Mouse (Mus musculus) hindbrain, embryonic 11.5 days (tissue): ENCODE data around the gene Ins2. TPM values are rescaled to one million over a fixed set of nuclear protein-coding genes. Genes with fewer than 3 reads are reported as not detected.

Experiments
- ATAC-seq: fragments of 200-750 bp; cut with Nextera tagmentation; 2 replicates; pipeline ENCODE4 v1.8.0; 2017; ENCODE audit warnings: mild to moderate bottlenecking, moderate TSS enrichment, moderate library complexity; ENCODE audit not compliant: low FRiP score
- DNase-seq: peaks from one replicate; pipeline ENCODE4 v3.0.0-alpha.2; 2015; ENCODE audit warnings: low spot score
- H3K27ac ChIP-seq: fragments of 300-500 bp; sonication (generic); 2 replicates; pipeline ENCODE4 v1.5.1; 2014; ENCODE audit warnings: mild to moderate bottlenecking, low read depth, low read length
- H3K27me3 ChIP-seq: fragments of 300-500 bp; sonication (generic); 2 replicates; pipeline ENCODE4 v1.6.1; 2014; ENCODE audit warnings: mild to moderate bottlenecking, low read length, moderate library complexity, mixed read lengths; ENCODE audit not compliant: control insufficient read depth, insufficient read depth
- H3K36me3 ChIP-seq: fragments of 300-500 bp; sonication (generic); 2 replicates; pipeline ENCODE4 v1.6.1; 2014; ENCODE audit warnings: mild to moderate bottlenecking, low read length, moderate library complexity, mixed read lengths; ENCODE audit not compliant: control insufficient read depth, insufficient read depth
- H3K4me1 ChIP-seq: fragments of 300-500 bp; sonication (generic); replicated peaks from 2 replicates; pipeline ENCODE4 v1.6.1; 2014; ENCODE audit warnings: low read length, mixed read lengths; ENCODE audit not compliant: control insufficient read depth, insufficient read depth
- H3K4me2 ChIP-seq: fragments of 300-500 bp; sonication (generic); replicated peaks from 2 replicates; pipeline ENCODE4 v1.6.1; 2014; ENCODE audit warnings: mild to moderate bottlenecking, low read depth, low read length
- H3K4me3 ChIP-seq: fragments of 300-500 bp; sonication (generic); 2 replicates; pipeline ENCODE4 v1.5.1; 2014; ENCODE audit warnings: low read depth, low read length
- H3K9ac ChIP-seq: fragments of 300-500 bp; sonication (generic); 2 replicates; pipeline ENCODE4 v1.6.1; 2014; ENCODE audit warnings: low read depth, low read length
- H3K9me3 ChIP-seq: fragments of 300-500 bp; sonication (generic); 2 replicates; pipeline ENCODE4 v1.6.1; 2016; ENCODE audit warnings: low read length; ENCODE audit not compliant: control insufficient read depth
- WGBS: fragments of 180-500 bp; shearing (Covaris S2); extraction: QIAGEN DNeasy Blood & Tissue Kit; methylation state at CpG from one replicate; pipeline ENCODE4 v1.1.7; 2014; 5-methylcytosine and 5-hydroxymethylcytosine counted together
- polyA plus RNA-seq: library from polyadenylated mRNA; unstranded; fragments of >200 nt; fragmentation: Nextera tagmentation; extraction: Ambion mirVana; gene quantifications from 2 replicates; pipeline ENCODE4 v1.2.1, GENCODE M21; 2014

Gene Ins2
- polyA plus RNA-seq, 1 experiment from 2014 or later, result not detected

- H3K27me3 ChIP-seq, result peaks cover 46% of the 10 kb centered on the region
- DNase-seq (no peak), ATAC-seq (no peak)
- no peak overlapping the region for H3K9ac ChIP-seq
- no peak overlapping the region for H3K27ac ChIP-seq
- no peaks in the 10 kb centered on the region for H3K4me1 ChIP-seq
- 90% methylated on average over 18 of the region's 18 CpGs for WGBS
- peaks cover 14% of the 10 kb centered on the region for H3K9me3 ChIP-seq
- H3K36me3 ChIP-seq, result no peaks in the 10 kb centered on the region
- no peak overlapping the region for H3K4me2 ChIP-seq
- no peak overlapping the region for H3K4me3 ChIP-seq
Measured at GRCm38 (mm10) chr7:142667521-142667920, 75.7 kb downstream of the Ins2 start.

- Histone ChIP-seq H3K36me3 (no peaks in the 10 kb centered on the region), H3K4me3 (no peak within 1 kb of the TSS), H3K4me2 (no peak within 1 kb of the TSS), H3K27me3 (peaks cover 52% of the 10 kb centered on the region), H3K27ac (no peak within 1 kb of the TSS), H3K4me1 (no peaks in the 10 kb centered on the region), H3K9me3 (peaks cover 14% of the 10 kb centered on the region), H3K9ac (no peak within 1 kb of the TSS)
- 72% methylated on average over 2 of the region's 2 CpGs for WGBS
- DNase-seq (no peak), ATAC-seq (no peak)
Measured at GRCm38 (mm10) chr7:142666659-142667058, 76.5 kb downstream of the Ins2 start, which contains the start of gene Igf2. TSS of gene Igf2 (minus strand) at chr7:142666816.

GRCm38 (mm10) chr7:142666109-142666508, 77.1 kb downstream of the Ins2 start:
- Histone ChIP-seq H3K9me3 (peaks cover 12% of the 10 kb centered on the region), H3K27ac (no peak overlapping the region), H3K4me3 (no peak overlapping the region), H3K36me3 (no peaks in the 10 kb centered on the region), H3K4me1 (no peaks in the 10 kb centered on the region), H3K4me2 (no peak overlapping the region), H3K27me3 (peaks cover 57% of the 10 kb centered on the region), H3K9ac (no peak overlapping the region)
- DNase-seq, result no peak
- WGBS, result 71% methylated on average over 4 of the region's 4 CpGs
- ATAC-seq, result no peak

GRCm38 (mm10) chr7:142665364-142665763, 77.8 kb downstream of the Ins2 start:
- Histone ChIP-seq H3K27me3 (peaks cover 65% of the 10 kb centered on the region), H3K4me1 (peaks cover 1% of the 10 kb centered on the region), H3K4me3 (no peak overlapping the region), H3K4me2 (no peak overlapping the region), H3K9ac (no peak overlapping the region), H3K9me3 (peaks cover 8% of the 10 kb centered on the region; the same call in 1 of the 2 replicates), H3K27ac (no peak overlapping the region), H3K36me3 (no peaks in the 10 kb centered on the region)
- DNase-seq (no peak), ATAC-seq (no peak)
- 50% methylated on average over 5 of the region's 5 CpGs for WGBS

GRCm38 (mm10) chr7:142664465-142665029, 78.6 kb downstream of the Ins2 start:
- peak; percentile 33 for DNase-seq
- 2% methylated on average over 9 of the region's 9 CpGs for WGBS
- no peak overlapping the region for H3K4me2 ChIP-seq
- H3K36me3 ChIP-seq, result no peaks in the 10 kb centered on the region
- no peak overlapping the region for H3K9ac ChIP-seq
- H3K27ac ChIP-seq, result no peak overlapping the region
- H3K4me1 ChIP-seq, result peaks cover 8% of the 10 kb centered on the region
- H3K4me3 ChIP-seq, result no peak overlapping the region
- ATAC-seq, result no peak
- peaks cover 1% of the 10 kb centered on the region; the same call in 1 of the 2 replicates for H3K9me3 ChIP-seq
- H3K27me3 ChIP-seq, result peaks cover 73% of the 10 kb centered on the region

GRCm38 (mm10) chr7:142663931-142664421, 79.2 kb downstream of the Ins2 start:
- peak; percentile 60 for DNase-seq
- H3K4me3 ChIP-seq, result peak overlapping the region; percentile 20
- peaks cover 12% of the 10 kb centered on the region for H3K4me1 ChIP-seq
- no peak overlapping the region for H3K27ac ChIP-seq
- no peaks in the 10 kb centered on the region for H3K36me3 ChIP-seq
- H3K9ac ChIP-seq, result peak overlapping the region; percentile 27; the same call in 1 of the 2 replicates
- ATAC-seq, result no peak
- H3K27me3 ChIP-seq, result peaks cover 78% of the 10 kb centered on the region
- H3K9me3 ChIP-seq, result no peaks in the 10 kb centered on the region
- WGBS, result under 1% methylated on average over 52 of the region's 53 CpGs
- peak overlapping the region; percentile 26; the same call in 1 of the 2 replicates for H3K4me2 ChIP-seq

GRCm38 (mm10) chr7:142663151-142663550, 80.0 kb downstream of the Ins2 start:
- Histone ChIP-seq H3K4me1 (peaks cover 18% of the 10 kb centered on the region), H3K9me3 (no peaks in the 10 kb centered on the region), H3K36me3 (no peaks in the 10 kb centered on the region), H3K4me3 (no peak overlapping the region), H3K27me3 (peaks cover 87% of the 10 kb centered on the region), H3K4me2 (no peak overlapping the region), H3K27ac (no peak overlapping the region), H3K9ac (no peak overlapping the region)
- WGBS, result 3% methylated on average over 5 of the region's 5 CpGs
- ATAC-seq, result no peak
- peak; percentile 39 for DNase-seq

- Histone ChIP-seq H3K4me1 (peaks cover 18% of the 10 kb centered on the region), H3K36me3 (no peaks in the 10 kb centered on the region), H3K4me2 (no peak overlapping the region), H3K9ac (no peak overlapping the region), H3K4me3 (no peak overlapping the region), H3K27ac (no peak overlapping the region), H3K9me3 (no peaks in the 10 kb centered on the region), H3K27me3 (peaks cover 96% of the 10 kb centered on the region)
- ATAC-seq (no peak), DNase-seq (no peak)
Measured at GRCm38 (mm10) chr7:142661811-142662210, 81.4 kb downstream of the Ins2 start.

- H3K4me1 ChIP-seq, result peaks cover 18% of the 10 kb centered on the region
- H3K27ac ChIP-seq, result no peak overlapping the region
- no peaks in the 10 kb centered on the region for H3K9me3 ChIP-seq
- H3K36me3 ChIP-seq, result no peaks in the 10 kb centered on the region
- peak overlapping the region; percentile 46 for H3K4me2 ChIP-seq
- peaks cover 96% of the 10 kb centered on the region for H3K27me3 ChIP-seq
- DNase-seq (peak; percentile 60), ATAC-seq (no peak)
- H3K4me3 ChIP-seq, result peak overlapping the region; percentile 35
- WGBS, result under 1% methylated on average over 25 of the region's 25 CpGs
- H3K9ac ChIP-seq, result no peak overlapping the region; the same call in 1 of the 2 replicates
Measured at GRCm38 (mm10) chr7:142661046-142661445, 82.1 kb downstream of the Ins2 start.
